Mouse (Mus musculus) B cell, adult (primary cell): ENCODE measurements around the gene Idh3b. TPM values are rescaled to one million over a fixed set of nuclear protein-coding genes. Genes with fewer than 3 reads are reported as not detected.

Experiments used
- total RNA-seq: library from RNA; stranded (reverse); gene quantifications from 4 replicates; pipeline ENCODE4 v1.2.4, GENCODE M21; 2023; ENCODE audit not compliant: inconsistent age

The Idh3b gene
- total RNA-seq, result 129 to 141 TPM (median 136 TPM) in 4 replicates

DNA sequence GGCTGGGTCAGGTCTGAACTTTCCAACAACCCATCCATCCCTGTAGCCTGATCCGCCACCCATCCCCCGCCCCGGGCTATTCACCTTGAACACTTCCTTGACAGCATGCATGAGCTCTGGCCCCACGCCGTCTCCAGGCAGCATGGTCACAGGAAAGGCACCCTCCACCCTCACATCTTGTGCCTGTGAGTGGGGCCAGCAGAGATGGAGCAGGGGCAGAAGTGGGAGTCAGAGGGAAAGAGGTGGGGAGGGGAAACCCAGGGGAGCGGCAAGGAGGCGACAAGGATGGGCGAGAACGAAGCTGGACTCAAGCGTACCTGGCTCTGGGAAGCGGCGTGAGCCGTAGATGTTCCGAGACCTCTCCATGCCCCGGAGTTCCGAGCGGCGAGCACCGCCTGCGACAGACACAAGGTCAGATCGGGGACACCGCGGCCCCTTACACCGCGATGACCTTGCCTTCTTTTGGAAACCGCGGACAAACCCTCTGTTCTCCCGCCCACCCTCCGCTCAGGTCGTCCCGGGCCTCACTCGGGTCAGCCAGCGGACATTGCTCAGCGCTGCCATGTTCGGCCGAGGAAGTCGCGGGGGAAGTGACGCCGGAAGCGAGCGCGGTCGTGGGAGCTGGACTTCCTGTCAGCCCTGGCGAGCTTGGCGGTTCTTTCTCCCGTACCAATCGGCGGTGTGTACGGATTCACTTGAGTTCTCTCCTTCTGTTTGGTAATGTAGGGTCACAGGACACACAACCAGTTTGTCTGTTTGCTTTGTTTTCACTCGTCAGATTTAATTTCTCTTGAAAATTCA is at the start of gene Idh3b:
Idh3b (minus strand) TSS at position 694 of the 801 bp plus-strand sequence.

GRCm38 (mm10) chr2:130294936-130295277 is 10.6 kb upstream of the Idh3b start, which contains the start of gene Ebf4:
Ebf4 (plus strand) TSS chr2:130295169.

DNA sequence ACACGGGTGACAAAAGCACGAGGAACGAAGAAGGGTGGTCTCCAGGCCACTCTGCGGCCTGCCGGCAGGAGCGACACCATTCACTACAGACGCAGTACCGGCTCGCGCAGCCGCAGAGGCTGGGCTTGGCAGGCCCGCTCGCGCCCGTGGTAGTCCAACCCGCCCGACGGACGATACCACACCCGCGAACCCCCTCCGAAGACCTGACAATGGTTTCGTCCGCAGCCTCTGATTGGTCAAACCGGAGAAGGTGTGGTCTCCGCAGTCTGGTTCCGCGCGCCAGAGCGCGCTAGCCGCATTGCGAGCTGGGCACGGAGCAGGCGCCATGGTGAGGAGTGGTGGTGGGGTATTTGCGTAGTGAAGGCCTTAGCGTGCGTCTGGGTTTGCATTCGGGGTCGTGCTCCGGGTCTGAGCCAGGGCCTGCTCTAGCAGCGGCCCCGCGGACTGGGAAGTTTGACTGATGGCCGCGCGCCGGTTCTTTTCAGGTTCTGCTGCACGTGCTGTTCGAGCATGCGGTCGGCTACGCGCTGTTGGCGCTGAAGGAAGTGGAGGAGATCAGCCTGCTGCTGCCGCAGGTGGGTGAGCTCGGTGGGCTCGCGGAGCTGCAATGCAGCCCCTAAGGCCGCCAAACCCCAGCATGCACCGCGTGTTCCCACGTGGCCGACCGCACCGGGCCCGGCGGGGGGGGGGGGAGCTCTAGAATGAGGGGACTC is 10.0 kb downstream of the Idh3b start, which contains the start of gene Nop56:
Nop56 (plus strand) TSS at position 282 of the 713 bp plus-strand sequence.

Other genes with a start within 250 kb of the Idh3b start
- 0.16 TPM in 1 of 4 replicates, not detected in the others for gene Tgm6, start 172.1 kb downstream of the Idh3b start, total RNA-seq
- gene Snrpb, start 105.1 kb downstream of the Idh3b start, total RNA-seq, result 171 to 185 TPM (median 174 TPM) in 4 replicates
- gene Tmc2, start 89.4 kb downstream of the Idh3b start, total RNA-seq, result not detected in 4 replicates
- 325 to 390 TPM (median 366 TPM) in 4 replicates for gene Nop56, start 10.1 kb downstream of the Idh3b start, total RNA-seq
- gene Ebf4, start 10.6 kb upstream of the Idh3b start, total RNA-seq, result not detected in 4 replicates
- gene Cpxm1, start 113.0 kb upstream of the Idh3b start, total RNA-seq, result 0.60 to 0.93 TPM (median 0.77 TPM) in 3 of 4 replicates, not detected in the other
- not detected in 4 replicates for gene Gm28372, start 120.7 kb upstream of the Idh3b start, total RNA-seq
- not detected in 4 replicates for gene 1700020A23Rik, start 120.7 kb upstream of the Idh3b start, total RNA-seq
- not detected in 4 replicates for gene Tmem239, start 121.9 kb upstream of the Idh3b start, total RNA-seq
- 154 to 166 TPM (median 156 TPM) in 4 replicates for gene Vps16, start 139.8 kb upstream of the Idh3b start, total RNA-seq
- 20.7 to 23.7 TPM (median 21.7 TPM) in 4 replicates for gene Pced1a, start 140.2 kb upstream of the Idh3b start, total RNA-seq
- 102 to 110 TPM (median 107 TPM) in 4 replicates for gene Ptpra, start 165.7 kb upstream of the Idh3b start, total RNA-seq